Mouse (Mus musculus) embryonic facial prominence, embryonic 15.5 days (tissue): ENCODE measurements around the gene Tmprss3. TPM values are rescaled to one million over a fixed set of nuclear protein-coding genes. Genes with fewer than 3 reads are reported as not detected.

Source experiments
- ATAC-seq: fragments of 200-750 bp; cut with Nextera tagmentation; 2 replicates; pipeline ENCODE4 v1.8.0; 2017; ENCODE audit warnings: low read depth, moderate TSS enrichment; ENCODE audit not compliant: insufficient number of reproducible peaks, low FRiP score, low TSS enrichment
- H3K27ac ChIP-seq: fragments of 300-500 bp; sonication (generic); replicated peaks from 2 replicates; pipeline ENCODE4 v1.5.1; 2015; ENCODE audit warnings: mild to moderate bottlenecking, inconsistent platforms
- H3K27me3 ChIP-seq: fragments of 300-500 bp; sonication (generic); 2 replicates; pipeline ENCODE4 v1.6.1; 2015; ENCODE audit warnings: inconsistent platforms
- H3K36me3 ChIP-seq: fragments of 300-500 bp; sonication (generic); 2 replicates; pipeline ENCODE4 v1.6.1; 2015; ENCODE audit warnings: mild to moderate bottlenecking, inconsistent platforms
- H3K4me1 ChIP-seq: fragments of 300-500 bp; sonication (generic); 2 replicates; pipeline ENCODE4 v1.6.1; 2015; ENCODE audit warnings: inconsistent platforms
- H3K4me2 ChIP-seq: fragments of 300-500 bp; sonication (generic); replicated peaks from 2 replicates; pipeline ENCODE4 v1.6.1; 2015; ENCODE audit warnings: mild to moderate bottlenecking, inconsistent platforms
- H3K4me3 ChIP-seq: fragments of 300-500 bp; sonication (generic); replicated peaks from 2 replicates; pipeline ENCODE4 v1.5.1; 2015; ENCODE audit warnings: mild to moderate bottlenecking, inconsistent platforms
- H3K9ac ChIP-seq: fragments of 300-500 bp; sonication (generic); 2 replicates; pipeline ENCODE4 v1.6.1; 2015; ENCODE audit warnings: inconsistent platforms
- H3K9me3 ChIP-seq: fragments of 300-500 bp; sonication (generic); replicated peaks from 2 replicates; pipeline ENCODE4 v1.6.1; 2016; ENCODE audit warnings: inconsistent platforms
- WGBS: fragments of 180-500 bp; shearing (Covaris S2); methylation state at CpG from one replicate; pipeline ENCODE4 v1.1.7; 2015; 5-methylcytosine and 5-hydroxymethylcytosine counted together
- polyA plus RNA-seq: library from polyadenylated mRNA; unstranded; fragments of >200 nt; fragmentation: Nextera tagmentation; extraction: Ambion mirVana; gene quantifications from 2 replicates; pipeline ENCODE4 v1.2.1, GENCODE M21; 2015

Gene Tmprss3
- polyA plus RNA-seq, 1 experiment from 2014 or later = 0.05 TPM

DNA sequence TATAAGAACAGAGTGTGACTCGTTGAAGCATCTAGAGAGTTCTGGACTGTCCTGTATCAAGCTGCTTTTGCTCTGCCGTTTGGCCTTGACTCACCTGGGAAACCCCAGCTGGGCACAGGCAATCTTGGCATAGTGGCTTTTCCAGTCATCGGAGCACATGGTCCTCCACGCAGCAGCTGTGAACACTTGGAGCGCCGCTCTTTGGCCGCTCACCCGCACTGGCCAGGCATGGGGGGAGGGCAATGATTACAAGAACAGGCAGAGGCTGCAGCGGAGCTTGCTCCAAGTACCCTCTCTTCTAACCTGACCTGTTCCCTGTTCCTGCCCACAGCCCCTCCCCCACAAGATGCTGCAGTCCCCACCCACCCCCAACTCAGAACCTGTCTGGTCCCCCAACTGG is 5.4 kb downstream of the Tmprss3 start:
- Histone ChIP-seq H3K27me3 (no peaks in the 10 kb centered on the region), H3K4me3 (no peak overlapping the region), H3K36me3 (no peaks in the 10 kb centered on the region), H3K4me2 (no peak overlapping the region), H3K4me1 (no peaks in the 10 kb centered on the region), H3K27ac (no peak overlapping the region), H3K9ac (no peak overlapping the region), H3K9me3 (no peaks in the 10 kb centered on the region)
- WGBS = 76% methylated on average over 9 of the region's 9 CpGs
- ATAC-seq = no peak

DNA sequence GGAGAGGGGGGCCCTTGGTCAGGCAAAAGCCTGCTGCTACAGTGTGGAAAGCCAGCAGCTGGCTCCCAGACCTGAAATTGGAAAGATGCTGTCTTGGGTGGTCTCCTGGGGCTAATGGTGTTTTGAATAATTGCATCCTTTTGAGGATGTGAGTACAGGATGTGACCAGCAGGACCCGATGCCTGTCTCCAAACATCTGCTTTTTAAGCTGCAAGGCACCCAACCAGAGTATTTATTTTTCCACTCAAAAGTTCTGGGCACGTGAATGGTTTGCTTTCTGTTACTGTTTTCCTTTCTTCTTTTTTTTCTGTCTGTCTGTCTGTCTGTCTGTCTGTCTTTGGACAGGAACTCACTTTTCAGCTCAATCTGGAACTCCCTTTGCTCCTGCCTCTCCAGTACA is 6.1 kb downstream of the Tmprss3 start:
- Histone ChIP-seq H3K4me2 (no peak overlapping the region), H3K27me3 (no peaks in the 10 kb centered on the region), H3K36me3 (no peaks in the 10 kb centered on the region), H3K9ac (no peak overlapping the region), H3K4me3 (no peak overlapping the region), H3K9me3 (no peaks in the 10 kb centered on the region), H3K4me1 (no peaks in the 10 kb centered on the region), H3K27ac (no peak overlapping the region)
- no peak for ATAC-seq
- WGBS = 24% methylated on average over 2 of the region's 2 CpGs

- H3K4me2 ChIP-seq = no peak overlapping the region
- H3K4me3 ChIP-seq = no peak overlapping the region
- no peaks in the 10 kb centered on the region for H3K36me3 ChIP-seq
- no peaks in the 10 kb centered on the region for H3K9me3 ChIP-seq
- ATAC-seq = no peak
- 72% methylated on average over 8 of the region's 8 CpGs for WGBS
- H3K9ac ChIP-seq = no peak overlapping the region
- H3K4me1 ChIP-seq = no peaks in the 10 kb centered on the region
- no peak overlapping the region for H3K27ac ChIP-seq
- no peaks in the 10 kb centered on the region for H3K27me3 ChIP-seq
These were observed 7.0 kb downstream of the Tmprss3 start for GRCm38 (mm10) chr17:31191825-31192224.

DNA sequence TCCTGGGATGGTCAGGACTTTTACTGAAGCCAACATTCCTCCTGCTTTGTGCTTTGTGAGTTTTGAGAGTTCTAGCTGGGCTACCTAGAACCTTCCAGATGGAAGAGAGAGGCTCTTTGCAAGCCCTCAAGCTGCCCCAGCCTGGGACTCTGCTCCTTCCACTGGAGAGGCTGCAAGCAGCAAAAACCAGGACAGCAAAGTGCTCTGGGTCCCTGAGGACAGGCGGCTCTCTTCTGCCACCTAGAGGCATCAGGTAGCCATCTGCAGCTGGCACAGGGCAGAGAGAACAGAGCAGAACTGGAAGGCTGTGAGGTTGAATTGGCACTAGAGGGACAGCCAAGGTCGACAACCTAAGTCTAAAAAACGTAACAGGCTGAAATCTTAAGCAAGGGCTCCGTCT is 11.4 kb downstream of the Tmprss3 start:
- H3K36me3 ChIP-seq = no peaks in the 10 kb centered on the region
- 22% methylated on average over 4 of the region's 4 CpGs for WGBS
- H3K4me1 ChIP-seq = no peaks in the 10 kb centered on the region
- H3K9ac ChIP-seq = no peak overlapping the region
- no peak overlapping the region for H3K27ac ChIP-seq
- no peak overlapping the region for H3K4me3 ChIP-seq
- no peak for ATAC-seq
- no peaks in the 10 kb centered on the region for H3K27me3 ChIP-seq
- H3K4me2 ChIP-seq = no peak overlapping the region
- no peaks in the 10 kb centered on the region for H3K9me3 ChIP-seq

- no peak for ATAC-seq
- Histone ChIP-seq H3K4me1 (no peaks in the 10 kb centered on the region), H3K9me3 (no peaks in the 10 kb centered on the region), H3K27ac (no peak overlapping the region), H3K36me3 (no peaks in the 10 kb centered on the region), H3K9ac (no peak overlapping the region), H3K4me2 (no peak overlapping the region), H3K4me3 (no peak overlapping the region), H3K27me3 (no peaks in the 10 kb centered on the region)
- 74% methylated on average over 12 of the region's 12 CpGs for WGBS
These were observed 14.3 kb downstream of the Tmprss3 start for GRCm38 (mm10) chr17:31184269-31184990.

DNA sequence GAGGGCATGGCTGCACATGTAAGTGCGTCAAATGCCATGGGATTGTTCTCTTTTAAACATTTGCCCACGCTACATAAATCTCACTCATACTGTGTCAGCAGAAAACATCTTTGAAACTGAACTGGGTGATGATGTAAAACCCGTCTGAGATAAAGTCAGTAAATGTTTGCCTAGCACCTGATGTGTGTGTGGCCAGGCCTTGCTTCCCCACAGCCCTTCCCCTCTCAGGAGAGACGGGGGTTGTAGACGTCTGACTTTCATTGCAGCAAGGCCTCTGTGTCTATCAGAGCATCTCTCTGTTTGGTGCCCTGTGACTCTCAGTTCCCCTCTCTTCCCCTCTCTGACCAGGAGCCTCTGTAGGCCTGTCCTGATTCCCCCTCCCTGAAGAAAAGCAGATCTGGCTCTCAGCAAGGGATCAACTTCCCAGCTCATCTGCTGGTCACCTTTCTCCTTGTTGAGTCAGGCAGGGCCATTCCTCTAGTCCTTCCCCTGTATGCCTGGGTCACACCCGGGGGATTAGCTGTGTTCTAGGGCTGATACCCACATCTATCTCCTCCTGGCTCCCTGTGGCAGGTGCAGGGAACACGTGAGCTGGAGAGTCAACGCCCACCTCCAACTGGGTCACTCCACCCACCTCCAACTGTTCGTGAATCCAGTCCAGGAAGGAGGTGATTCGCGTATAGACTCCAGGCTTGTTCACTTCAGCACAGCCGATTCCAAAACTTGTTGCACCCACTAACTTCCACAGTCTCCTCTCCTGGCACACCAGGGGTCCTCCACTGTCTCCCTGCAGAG is 15.4 kb downstream of the Tmprss3 start:
- ATAC-seq = no peak
- Histone ChIP-seq H3K4me2 (no peak overlapping the region), H3K36me3 (no peaks in the 10 kb centered on the region), H3K27ac (no peak overlapping the region), H3K9me3 (no peaks in the 10 kb centered on the region), H3K4me3 (no peak overlapping the region), H3K27me3 (no peaks in the 10 kb centered on the region), H3K4me1 (no peaks in the 10 kb centered on the region), H3K9ac (no peak overlapping the region)
- 56% methylated on average over 12 of the region's 12 CpGs for WGBS

- Histone ChIP-seq H3K9ac (no peak overlapping the region), H3K4me2 (no peak overlapping the region), H3K27me3 (no peaks in the 10 kb centered on the region), H3K4me1 (no peaks in the 10 kb centered on the region), H3K27ac (no peak overlapping the region), H3K9me3 (no peaks in the 10 kb centered on the region), H3K4me3 (no peak overlapping the region), H3K36me3 (no peaks in the 10 kb centered on the region)
- no peak for ATAC-seq
- WGBS = 81% methylated on average over 4 of the region's 4 CpGs
These were observed 17.3 kb downstream of the Tmprss3 start for GRCm38 (mm10) chr17:31181490-31181889.

DNA sequence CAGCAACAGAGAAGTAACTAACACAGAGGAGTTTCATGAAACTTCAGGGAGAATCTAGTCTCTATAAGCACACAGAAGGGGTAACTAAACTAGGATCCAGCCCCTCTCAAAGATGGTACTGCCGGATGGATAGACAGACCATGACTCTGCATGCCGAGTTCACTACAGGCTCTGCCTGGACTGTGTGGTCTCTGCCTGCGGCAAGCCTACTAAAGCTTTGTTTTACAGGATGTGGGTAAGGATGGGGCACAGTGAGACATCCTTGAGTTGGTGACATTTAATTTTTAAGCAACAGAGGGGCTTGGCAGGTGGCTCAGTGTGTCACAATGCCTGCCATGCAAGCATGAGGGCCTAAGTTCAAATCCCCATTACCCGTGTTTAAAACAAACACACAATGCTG is 22.5 kb downstream of the Tmprss3 start:
- Histone ChIP-seq H3K9ac (no peak overlapping the region), H3K27me3 (no peaks in the 10 kb centered on the region), H3K4me2 (no peak overlapping the region), H3K36me3 (no peaks in the 10 kb centered on the region), H3K4me3 (no peak overlapping the region), H3K4me1 (no peaks in the 10 kb centered on the region), H3K27ac (no peak overlapping the region), H3K9me3 (no peaks in the 10 kb centered on the region)
- ATAC-seq = no peak
- WGBS = 90% methylated on average over 4 of the region's 4 CpGs

DNA sequence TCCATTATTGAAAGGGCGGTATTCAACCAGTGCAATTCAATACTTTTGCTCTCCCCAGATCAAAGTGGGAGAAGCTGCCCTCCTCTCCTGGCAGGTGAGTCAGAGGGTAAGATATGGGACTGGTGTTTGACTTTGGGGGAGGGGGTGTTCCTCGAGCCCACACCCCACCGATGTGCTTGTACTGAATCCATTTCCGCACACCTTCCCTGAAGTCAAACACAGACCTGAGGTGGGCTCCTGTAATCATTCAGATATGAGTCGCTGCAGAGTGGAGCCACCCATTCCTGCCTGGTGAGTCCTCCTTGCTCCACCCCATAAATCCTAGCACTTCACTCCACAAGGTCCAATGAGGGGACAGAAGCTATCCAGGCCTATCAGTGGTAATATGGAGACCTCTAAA is 29.0 kb downstream of the Tmprss3 start:
- WGBS = 77% methylated on average over 5 of the region's 5 CpGs
- no peak for ATAC-seq
- H3K36me3 ChIP-seq = no peaks in the 10 kb centered on the region
- H3K4me2 ChIP-seq = no peak overlapping the region
- no peak overlapping the region for H3K9ac ChIP-seq
- H3K27ac ChIP-seq = no peak overlapping the region
- no peaks in the 10 kb centered on the region for H3K4me1 ChIP-seq
- H3K9me3 ChIP-seq = no peaks in the 10 kb centered on the region
- no peaks in the 10 kb centered on the region for H3K27me3 ChIP-seq
- H3K4me3 ChIP-seq = no peak overlapping the region

DNA sequence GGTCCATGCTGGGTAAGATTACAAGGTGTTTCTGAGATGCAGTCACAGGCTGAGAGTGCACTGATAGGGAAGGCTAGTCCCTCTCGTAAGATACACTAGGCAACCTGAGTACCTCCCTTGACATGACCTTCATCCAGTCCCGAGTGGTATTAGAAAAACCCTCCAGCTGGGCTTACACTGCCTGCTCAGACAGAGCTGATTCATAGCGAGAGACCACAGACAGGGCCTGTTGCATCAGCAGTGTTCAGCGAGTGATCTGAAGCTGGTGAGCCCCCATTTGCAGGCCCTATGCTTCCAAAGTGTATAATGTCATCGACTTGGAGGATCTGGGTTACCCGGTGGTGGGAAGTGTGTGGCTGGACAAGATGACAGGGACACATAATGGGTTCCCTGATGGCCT is 33.6 kb downstream of the Tmprss3 start, which contains the start of gene Tff1:
Gene Tff1, minus strand, starts transcription at position 151 of the 400 bp plus-strand sequence.
- WGBS = 82% methylated on average over 6 of the region's 6 CpGs
- Histone ChIP-seq H3K9ac (no peak within 1 kb of the TSS), H3K36me3 (no peaks in the 10 kb centered on the region), H3K4me3 (no peak within 1 kb of the TSS), H3K27me3 (no peaks in the 10 kb centered on the region), H3K27ac (no peak within 1 kb of the TSS), H3K9me3 (no peaks in the 10 kb centered on the region), H3K4me2 (no peak within 1 kb of the TSS), H3K4me1 (no peaks in the 10 kb centered on the region)
- no peak for ATAC-seq

- Histone ChIP-seq H3K4me1 (no peaks in the 10 kb centered on the region), H3K9ac (no peak overlapping the region), H3K4me3 (no peak overlapping the region), H3K9me3 (no peaks in the 10 kb centered on the region), H3K36me3 (no peaks in the 10 kb centered on the region), H3K27me3 (no peaks in the 10 kb centered on the region), H3K27ac (no peak overlapping the region), H3K4me2 (no peak overlapping the region)
- ATAC-seq = no peak
- WGBS = 70% methylated on average over 2 of the region's 2 CpGs
These were observed 35.0 kb downstream of the Tmprss3 start for GRCm38 (mm10) chr17:31163821-31164220.
